Mouse (Mus musculus) adrenal gland, postnatal 10 days (tissue): ENCODE measurements around the gene Fam187a. TPM values are rescaled to one million over a fixed set of nuclear protein-coding genes. Genes with fewer than 3 reads are reported as not detected.

ENCODE experiments used
- DNase-seq: peaks from one replicate; pipeline ENCODE4 v3.0.0; 2021; ENCODE audit warnings: mixed read lengths
- total RNA-seq, 2 experiments: library from RNA; stranded (reverse); gene quantifications; 2 replicates each; pipeline ENCODE4 v1.2.3; 2021

Gene Fam187a
- total RNA-seq, 2 experiments from 2014 or later: not detected

DNA sequence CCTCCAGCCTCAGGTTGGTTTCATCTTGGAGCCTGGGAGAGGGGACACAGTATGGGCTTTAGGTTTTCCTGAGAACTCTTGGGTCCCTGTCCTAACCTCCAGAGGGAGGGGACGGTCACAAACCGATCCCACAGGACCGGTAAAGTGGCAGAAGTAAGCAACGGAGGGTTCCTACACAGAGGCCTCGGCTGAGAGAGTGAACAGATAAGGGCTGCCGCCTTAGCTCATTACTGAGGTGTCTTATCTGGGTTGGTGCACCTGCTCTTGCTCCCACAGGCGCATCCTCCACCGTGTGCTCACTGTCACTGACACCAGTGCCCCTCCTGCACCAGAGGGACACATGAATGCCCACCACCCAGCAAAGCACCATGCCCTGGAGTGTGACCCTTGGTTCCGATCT lies 10.8 kb downstream of the Fam187a start:
- DNase-seq: no peak

DNA sequence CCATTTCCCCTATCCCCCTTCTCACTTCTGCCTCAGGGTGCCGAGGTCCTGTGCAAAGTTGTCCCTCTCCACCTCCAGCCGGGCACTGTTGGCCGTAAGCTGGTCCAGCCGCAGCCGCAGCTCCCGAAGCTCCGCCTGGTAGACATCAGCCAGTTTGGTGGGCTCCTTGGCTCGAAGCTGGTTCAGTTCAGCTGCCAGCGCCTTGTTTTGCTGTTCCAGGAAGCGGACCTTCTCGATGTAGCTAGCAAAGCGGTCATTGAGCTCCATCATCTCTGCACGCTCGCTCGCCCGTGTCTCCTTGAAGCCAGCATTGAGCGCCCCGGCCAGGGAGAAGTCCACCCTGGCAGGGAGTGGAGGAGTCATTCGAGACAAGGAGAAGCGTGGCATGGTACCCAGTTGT lies 11.7 kb downstream of the Fam187a start:
- no peak for DNase-seq

DNA sequence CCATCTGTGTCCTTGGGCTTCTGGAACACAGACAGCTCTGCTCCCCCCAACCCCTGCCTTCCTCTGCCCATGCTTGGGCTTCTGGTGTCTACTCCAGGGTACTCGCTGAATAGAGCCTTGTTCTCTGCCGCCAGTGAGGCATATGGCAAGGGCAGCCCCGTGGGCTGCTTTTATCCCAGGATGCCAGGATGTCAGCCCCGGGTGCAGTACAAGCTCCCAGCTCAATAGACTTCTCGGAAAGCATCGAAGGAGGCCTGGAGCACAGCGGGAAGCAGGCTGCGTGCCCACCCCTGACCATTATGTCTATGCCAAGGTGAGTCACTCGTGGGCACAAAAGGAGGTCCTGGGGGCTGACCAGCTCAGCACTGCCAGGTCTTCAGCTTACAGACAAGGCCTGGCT lies 13.4 kb downstream of the Fam187a start:
- DNase-seq: peak; percentile 27

DNA sequence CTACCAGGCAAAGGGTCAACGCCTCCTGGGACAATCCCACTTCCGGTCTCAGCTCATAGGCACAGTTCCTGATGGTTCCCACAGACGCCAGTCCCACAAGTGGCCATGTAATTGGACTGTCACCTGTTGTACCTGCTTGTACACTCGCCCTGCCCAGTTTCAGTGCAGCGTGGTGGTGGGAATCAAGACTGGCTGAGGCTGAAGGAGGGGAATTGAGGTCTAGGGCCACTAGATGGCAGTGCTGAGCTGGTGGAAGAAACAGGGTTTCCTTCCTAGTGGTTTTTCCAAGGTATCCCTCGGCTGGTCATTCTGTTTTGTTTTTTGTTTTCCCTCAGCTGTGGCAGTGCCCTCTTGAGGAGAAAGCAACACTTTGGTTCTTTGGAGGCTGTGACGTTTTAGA lies 15.8 kb downstream of the Fam187a start, which contains the start of gene Gfap:
TSS of gene Gfap (minus strand) at position 150 of the 400 bp plus-strand sequence.
- DNase-seq: peak; percentile 91

DNA sequence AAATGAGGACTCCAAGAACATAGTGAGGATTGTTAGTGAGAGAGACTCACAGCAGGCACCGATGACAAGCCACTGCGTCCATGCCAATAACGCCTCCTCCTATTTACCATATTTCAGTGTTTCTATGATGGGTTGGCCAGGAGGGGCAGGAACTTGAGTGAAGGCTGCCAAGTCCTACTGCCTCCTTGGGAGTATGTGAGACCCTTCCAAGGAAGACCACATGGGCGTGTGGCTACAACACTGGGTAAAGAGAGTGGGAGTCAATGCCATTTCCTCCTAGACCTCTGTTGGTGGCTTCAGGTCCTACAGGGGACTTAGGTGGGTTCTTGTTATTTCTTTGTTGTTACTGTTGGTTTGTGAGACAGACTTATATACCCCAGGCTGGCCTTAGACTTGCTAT lies 16.2 kb downstream of the Fam187a start:
- DNase-seq: no peak

DNA sequence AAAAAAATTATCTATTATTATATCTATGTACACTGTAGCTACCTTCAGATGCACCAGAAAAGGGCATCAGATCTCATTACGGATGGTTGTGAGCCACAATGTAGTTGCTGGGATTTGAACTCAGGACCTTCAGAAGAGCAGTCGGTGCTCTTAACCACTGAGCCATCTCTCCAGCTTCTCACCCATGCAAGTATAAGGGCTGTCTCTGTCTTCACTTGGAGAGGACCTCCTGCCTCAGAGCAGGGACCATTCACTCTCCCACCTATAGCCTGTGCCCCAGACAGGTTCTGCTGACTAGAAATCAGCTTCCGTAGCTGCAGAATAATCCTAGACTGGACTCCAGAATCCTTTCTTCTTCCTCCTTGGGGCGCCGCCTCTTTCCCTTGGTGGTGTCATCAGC lies 17.1 kb downstream of the Fam187a start:
- DNase-seq: no peak

DNA sequence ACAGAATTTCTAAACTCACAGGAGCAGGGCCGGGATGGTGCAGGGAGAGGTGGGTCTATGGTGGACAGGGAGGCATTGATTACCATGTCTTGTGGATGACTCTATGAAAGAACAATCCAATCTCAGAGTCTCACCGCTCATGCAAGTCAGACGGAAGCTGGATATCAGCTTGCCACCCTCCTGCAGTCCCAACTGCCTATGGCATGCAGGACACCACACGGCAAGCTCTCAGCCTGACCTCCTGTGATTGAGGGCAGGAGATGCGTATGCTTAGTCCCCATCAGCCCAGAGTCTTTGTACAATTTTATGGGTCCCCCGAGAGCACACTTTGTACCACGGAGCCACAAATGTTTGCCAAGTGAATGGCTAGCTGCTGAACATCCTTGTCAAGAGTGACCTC lies 18.7 kb downstream of the Fam187a start:
- DNase-seq: no peak

DNA sequence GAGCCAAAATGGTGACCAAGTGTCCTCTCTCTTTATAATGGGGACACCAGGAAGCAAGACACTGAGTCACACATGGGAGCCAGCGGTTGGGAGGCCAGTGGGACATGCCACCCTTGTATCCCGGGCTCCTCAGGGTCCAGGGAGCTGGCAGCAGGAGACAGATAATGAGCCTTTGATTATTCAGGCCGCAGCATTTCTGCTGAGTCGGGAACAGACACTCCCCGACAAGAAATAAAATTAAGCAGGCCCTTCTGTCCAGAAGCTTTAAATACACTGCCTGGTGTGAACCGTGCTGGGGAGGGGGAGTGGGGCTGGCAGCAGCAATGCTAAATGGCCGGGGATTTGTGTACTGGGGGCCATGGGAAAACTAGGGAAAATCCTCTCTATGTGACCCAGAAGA lies 26.4 kb downstream of the Fam187a start:
- DNase-seq: no peak

DNA sequence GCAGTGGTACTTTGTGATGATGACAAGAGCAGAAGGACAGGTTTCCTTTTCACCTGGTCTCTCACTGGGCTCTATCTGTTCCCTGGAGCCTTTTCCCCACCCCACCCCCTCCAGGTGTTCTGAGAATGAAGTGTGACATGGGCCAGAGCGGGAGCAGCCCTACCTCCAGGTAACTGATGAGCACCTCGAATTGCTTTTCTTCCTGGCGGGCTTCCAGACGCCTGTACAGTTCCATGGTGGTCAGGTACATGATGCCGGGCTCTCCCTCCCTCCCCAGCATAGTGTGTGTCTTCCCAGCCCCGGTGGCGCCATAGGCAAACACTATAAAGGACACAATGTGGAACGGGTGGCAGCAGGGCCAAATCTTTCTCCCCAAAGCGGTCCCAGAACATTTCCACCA lies 30.4 kb downstream of the Fam187a start:
- no peak for DNase-seq

DNA sequence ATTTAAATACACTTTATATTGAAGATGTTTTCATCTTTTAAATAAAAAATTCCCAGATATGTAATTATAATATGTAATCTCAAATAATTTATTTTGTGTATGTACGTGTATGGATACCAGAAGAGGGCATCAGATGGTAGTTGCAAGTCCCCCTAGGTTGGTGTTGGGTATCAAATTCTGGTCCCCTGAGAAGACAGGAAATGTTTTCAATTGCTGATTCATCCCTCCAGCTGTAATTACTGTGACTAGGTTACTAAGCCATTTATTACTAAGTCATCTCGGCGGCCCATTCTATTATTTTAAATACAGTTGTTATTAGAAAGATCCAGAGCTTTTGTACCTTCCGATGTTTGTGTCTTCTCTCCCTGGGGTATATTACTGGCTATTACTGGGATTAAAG lies 33.1 kb downstream of the Fam187a start:
- DNase-seq: no peak

DNA sequence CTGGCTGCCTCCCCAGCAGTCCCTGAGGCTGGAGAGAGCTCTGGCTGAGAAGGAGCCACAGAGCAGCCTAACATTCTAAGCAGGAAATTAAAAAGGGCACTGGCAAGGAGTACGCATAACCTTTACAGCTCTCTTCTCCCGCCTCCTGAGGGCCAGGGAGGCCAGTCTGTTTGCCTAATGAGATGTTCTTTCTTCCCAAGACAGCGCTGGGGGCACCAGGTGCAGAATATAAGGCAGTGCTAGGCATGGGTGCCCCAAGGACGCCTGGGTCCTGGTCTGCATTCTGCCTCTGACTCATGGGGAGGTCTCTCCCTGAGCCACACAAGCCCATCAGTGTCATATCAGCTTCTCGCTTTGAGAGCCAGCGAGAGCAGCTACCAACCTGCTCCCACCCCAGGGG lies 36.5 kb downstream of the Fam187a start:
- no peak for DNase-seq

DNA sequence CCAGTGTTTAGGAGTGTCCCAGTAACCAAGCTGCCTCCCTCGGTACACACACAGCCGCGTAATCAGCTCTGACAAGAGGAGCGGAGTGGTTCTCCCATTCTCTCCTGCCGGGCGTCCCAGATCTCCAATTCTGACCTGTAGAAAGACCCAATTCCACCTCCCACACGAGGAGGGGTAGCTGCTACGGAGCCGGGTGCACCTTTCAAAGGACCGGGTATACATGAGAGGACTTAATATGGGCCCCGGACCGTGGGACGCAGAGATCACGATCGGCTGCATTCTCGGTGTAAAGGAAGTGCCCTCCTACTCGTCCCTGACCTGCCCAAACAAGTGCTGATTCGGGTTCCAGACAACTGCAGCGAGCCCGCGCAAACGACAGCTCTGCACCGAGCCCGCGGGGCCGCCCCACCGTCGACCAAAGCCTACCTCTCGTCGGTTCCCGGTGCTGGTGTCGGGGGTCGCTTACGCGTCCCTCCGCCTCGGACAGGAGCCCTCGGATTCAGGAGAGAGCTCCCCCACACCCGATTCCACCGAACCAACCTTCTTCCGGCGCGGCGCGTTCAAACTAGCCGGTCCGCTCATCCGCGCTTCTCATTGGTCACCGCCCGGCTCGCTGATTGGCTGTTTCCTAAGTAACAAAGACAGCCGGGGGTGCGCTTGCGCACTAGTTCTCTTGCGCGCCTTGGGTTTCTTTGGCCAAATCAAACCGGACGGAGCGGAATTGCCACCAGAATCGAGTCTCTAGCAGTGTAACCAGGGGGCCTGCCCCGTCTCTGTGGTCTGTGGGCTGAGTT lies 39.8 kb downstream of the Fam187a start, which contains the start of gene Kif18b:
TSS of gene Kif18b (minus strand) at position 568 of the 794 bp plus-strand sequence.
- peak; percentile 95 for DNase-seq

DNA sequence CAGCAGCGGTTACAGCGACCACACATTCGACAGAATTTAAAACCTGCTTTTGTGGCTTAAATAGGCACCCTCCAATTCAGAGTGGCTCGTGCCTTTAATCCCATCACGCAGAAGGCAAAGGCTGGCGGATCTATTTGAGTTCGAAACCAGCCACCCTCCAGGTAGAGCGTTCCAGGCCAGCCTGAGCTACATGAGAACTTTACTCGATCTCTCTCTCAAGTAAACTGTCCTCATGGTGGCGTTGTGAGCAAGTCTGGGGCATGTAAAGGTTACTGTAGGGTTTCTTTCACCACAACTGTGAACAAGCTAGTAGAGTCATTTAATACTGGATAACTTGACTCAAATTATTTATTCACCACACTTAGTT lies 40.4 kb downstream of the Fam187a start:
- no peak for DNase-seq

DNA sequence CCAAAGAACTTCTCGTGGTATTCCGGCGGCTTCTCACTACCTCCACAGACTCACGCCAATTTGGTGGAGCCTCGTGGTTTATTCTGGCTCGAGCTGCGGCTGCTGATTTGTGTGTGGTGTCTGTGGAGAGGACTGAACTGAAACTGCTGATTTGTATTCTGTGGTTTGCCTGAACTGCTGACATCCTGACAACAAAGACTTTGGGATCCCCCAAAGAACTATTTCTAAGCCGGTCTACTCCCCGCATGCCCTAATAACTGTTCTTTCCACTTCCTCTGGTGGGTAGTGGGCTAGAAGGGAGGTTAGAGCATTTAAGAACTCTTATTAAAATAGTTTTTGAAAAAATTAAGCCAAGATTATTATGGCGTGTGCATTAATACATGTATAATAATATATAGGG lies 45.7 kb downstream of the Fam187a start:
- DNase-seq: no peak

DNA sequence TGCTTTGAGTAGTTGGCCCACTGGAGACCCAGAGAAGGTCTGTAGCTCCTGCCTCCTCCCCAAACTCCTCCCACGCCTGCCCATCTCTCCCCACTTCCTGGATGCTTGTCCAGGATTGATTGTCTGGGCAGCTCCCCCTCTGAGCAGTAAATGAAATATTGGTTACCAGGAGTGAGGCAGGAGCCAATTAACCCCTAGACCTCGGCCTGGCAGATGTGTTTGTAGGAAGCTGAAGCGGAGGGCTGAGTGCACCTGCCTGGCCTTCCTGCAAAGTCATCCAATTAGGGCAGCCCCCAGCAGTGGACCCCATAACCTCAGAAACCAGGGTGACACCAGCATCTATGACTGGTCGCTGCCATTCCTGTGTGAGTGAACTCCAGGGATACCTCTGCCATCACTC lies 51.3 kb downstream of the Fam187a start:
- DNase-seq: no peak

Other genes starting within 250 kb of the Fam187a start
- not detected for gene Meioc, start 221.5 kb upstream of the Fam187a start, total RNA-seq
- 10 to 100 TPM; 20.7 to 23.6 TPM for gene Ccdc43, start 187.4 kb upstream of the Fam187a start, total RNA-seq
- 10 to 100 TPM; 18.6 to 45.3 TPM for gene Adam11, start 123.7 kb upstream of the Fam187a start, total RNA-seq
- gene Gjc1, start 65.5 kb upstream of the Fam187a start, total RNA-seq: 10 to 100 TPM; 24.4 to 27.6 TPM
- gene Higd1b, start 49.3 kb upstream of the Fam187a start, total RNA-seq: 1 to 10 TPM; 2.3 to 3.3 TPM
- 10 to 100 TPM; 67.6 to 87.0 TPM for gene Eftud2, start 4.2 kb upstream of the Fam187a start, total RNA-seq
- under 1 TPM; 0.21 to 0.27 TPM for gene Ccdc103, start 4.0 kb upstream of the Fam187a start, total RNA-seq
- under 1 TPM; 0.90 to 0.91 TPM for gene Gfap, start 15.7 kb downstream of the Fam187a start, total RNA-seq
- gene Kif18b, start 40.0 kb downstream of the Fam187a start, total RNA-seq: 10 to 100 TPM in 1 of 2 experiments, 1 to 10 TPM in 1; 6.9 to 10.4 TPM
- 10 to 100 TPM; 31.9 to 34.6 TPM for gene C1ql1, start 61.5 kb downstream of the Fam187a start, total RNA-seq
- 10 to 100 TPM; 81.8 to 85.9 TPM for gene Nmt1, start 143.0 kb downstream of the Fam187a start, total RNA-seq
- 10 to 100 TPM; 65.6 to 74.8 TPM for gene Dcakd, start 143.2 kb downstream of the Fam187a start, total RNA-seq
- gene Plcd3, start 216.5 kb downstream of the Fam187a start, total RNA-seq: 10 to 100 TPM in 1 of 2 experiments, 1 to 10 TPM in 1; 8.7 to 11.0 TPM
- 10 to 100 TPM; 81.0 to 94.7 TPM for gene Acbd4, start 216.5 kb downstream of the Fam187a start, total RNA-seq
- 10 to 100 TPM; 49.6 to 50.1 TPM for gene Hexim1, start 231.1 kb downstream of the Fam187a start, total RNA-seq
- gene Hexim2, start 247.3 kb downstream of the Fam187a start, total RNA-seq: 1 to 10 TPM; 4.8 to 8.9 TPM